Comparison of ENCODE assay signal across 8 mouse cellular contexts in the genomic region with DNA sequence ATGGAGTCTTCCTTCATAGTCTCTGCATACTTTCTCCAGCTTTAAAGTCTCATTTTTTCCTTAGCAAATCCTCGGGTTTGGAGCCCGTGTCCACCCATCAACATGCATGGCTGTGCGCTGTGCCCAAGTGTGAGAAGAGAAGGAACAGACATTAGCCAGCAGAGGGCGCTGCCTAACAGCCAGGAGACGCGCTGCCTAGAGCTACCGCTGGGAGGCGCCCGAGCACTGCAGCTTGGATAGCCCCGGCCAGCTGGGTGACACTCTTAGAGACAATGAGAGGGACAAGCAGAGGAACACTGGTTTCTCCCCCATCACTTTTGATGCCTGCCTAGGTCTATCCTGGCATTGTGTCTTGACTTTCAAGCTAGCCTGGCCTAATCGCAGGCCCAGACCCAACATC. TPM values are rescaled to one million over a fixed set of nuclear protein-coding genes. Genes with fewer than 3 reads are reported as not detected.
A peak's percentile ranks its signal among the peaks of the same experiment; 100 is the strongest.
DNase-seq lines count a peak whose midpoint lies in the region; ATAC-seq and TF ChIP-seq lines count a peak whose summit lies in the region.

No protein-coding gene starts in this region.

- no peaks in the 10 kb centered on the region for H3K27me3 ChIP-seq in hindbrain, postnatal 0 days (ENCODE audit: insufficient read depth, low read length)

- H3K4me1 ChIP-seq in hindbrain, postnatal 0 days (ENCODE audit: insufficient read depth, low read length), result no peaks in the 10 kb centered on the region

- DNase-seq in R1 (ENCODE audit: low read depth, low spot score), result peak; percentile 88
- DNase-seq in cerebellum, postnatal 36 days, result peak; percentile 88 to 94
- DNase-seq in gastrocnemius, adult 2 months, result peak; percentile 90
- DNase-seq in hindbrain, postnatal 0 days (ENCODE audit: low spot score), result peak; percentile 89
- peak; percentile 90 to 94 for DNase-seq in left cerebral cortex, adult 18-20 months (ENCODE audit: low spot score in 2 of 2)
- peak; percentile 88 to 94 for DNase-seq in lung, postnatal 4 days
- DNase-seq in retina, postnatal 7 days (ENCODE audit: low read depth, low spot score), result peak; percentile 79
- DNase-seq in urinary bladder, adult 18-20 months (ENCODE audit: low spot score in 2 of 2), result peak; percentile 82 to 98

- 3% methylated on average over 11 of the region's 11 CpGs for WGBS in hindbrain, postnatal 0 days

- no peak overlapping the region for H3K27ac ChIP-seq in gastrocnemius, adult 2 months
- no peak overlapping the region for H3K27ac ChIP-seq in hindbrain, postnatal 0 days

- H3K9ac ChIP-seq in hindbrain, postnatal 0 days (replicated peaks; ENCODE audit: low read length), result no peak overlapping the region

- intact Hi-C loops in gastrocnemius, adult 2 months (cut with DNase I), result loop anchor here (1.0 kb wide), 2 partner anchors 226 to 252 kb away; no protein-coding TSS in a partner anchor

- peak; percentile 87 for ATAC-seq in hindbrain, postnatal 0 days

- H3K4me2 ChIP-seq in hindbrain, postnatal 0 days (ENCODE audit: low read depth, low read length), result no peak overlapping the region

- TF ChIP-seq CTCF in gastrocnemius, adult 2 months (IDR thresholded peaks at IDR 0.05), result no peak; the same call in 1 of the 2 replicates
- peak; percentile 100 for TF ChIP-seq CTCF in hindbrain, postnatal 0 days (IDR thresholded peaks at IDR 0.05; ENCODE audit: low read depth)

- H3K4me3 ChIP-seq in gastrocnemius, adult 2 months, result no peak overlapping the region
- no peak overlapping the region for H3K4me3 ChIP-seq in hindbrain, postnatal 0 days (ENCODE audit: low read length)

- H3K36me3 ChIP-seq in hindbrain, postnatal 0 days (ENCODE audit: insufficient read depth, low read length), result no peaks in the 10 kb centered on the region

- no peaks in the 10 kb centered on the region for H3K9me3 ChIP-seq in hindbrain, postnatal 0 days (ENCODE audit: low read length)

RNA-seq across cellular contexts. Expression of gene Lbr, which starts 46.0 kb away (rescaled TPM):
- total RNA-seq in gastrocnemius, adult 2 months (2021), result 10 to 100 TPM; 22.4 to 25.9 TPM
- 39.8 and 51.3 TPM in 2 replicates for total RNA-seq in hindbrain, postnatal 0 days (2014; rRNA removed)
- 29.1 and 30.7 TPM in 2 replicates for polyA plus RNA-seq in hindbrain, postnatal 0 days (2015; fragmentation: Nextera tagmentation; extraction: Ambion mirVana)
- 10 to 100 TPM; 13.0 to 15.6 TPM for total RNA-seq in left cerebral cortex, adult 18-20 months (2021)
